Mouse (Mus musculus) hindbrain, embryonic 10.5 days (tissue): Measurements from ENCODE around the gene Fbxo3. TPM values are rescaled to one million over a fixed set of nuclear protein-coding genes. Genes with fewer than 3 reads are reported as not detected.
"Not testable (repeated sequence)": the region's sequence is repeated elsewhere in the genome, so short reads cannot be mapped to it uniquely, and the experiment has no call there.

Experiments used
- DNase-seq: peaks from one replicate; pipeline ENCODE4 v3.0.0-alpha.2; 2017; ENCODE audit warnings: low spot score
- H3K27ac ChIP-seq: fragments of 300-500 bp; sonication (generic); 2 replicates; pipeline ENCODE4 v1.5.1; 2016; ENCODE audit warnings: mild to moderate bottlenecking, moderate library complexity
- H3K27me3 ChIP-seq: fragments of 300-500 bp; sonication (generic); 2 replicates; pipeline ENCODE4 v1.6.1; 2016; ENCODE audit warnings: mild to moderate bottlenecking; ENCODE audit not compliant: poor library complexity, insufficient read depth, severe bottlenecking
- H3K36me3 ChIP-seq: fragments of 300-500 bp; sonication (generic); 2 replicates; pipeline ENCODE4 v1.6.1; 2016; ENCODE audit warnings: mild to moderate bottlenecking, moderate library complexity
- H3K4me1 ChIP-seq: fragments of 300-500 bp; sonication (generic); replicated peaks from 2 replicates; pipeline ENCODE4 v1.6.1; 2016; ENCODE audit warnings: mild to moderate bottlenecking
- H3K4me3 ChIP-seq: fragments of 300-500 bp; sonication (generic); 2 replicates; pipeline ENCODE4 v1.5.1; 2016; ENCODE audit warnings: mild to moderate bottlenecking, moderate library complexity
- H3K9me3 ChIP-seq: fragments of 300-500 bp; sonication (generic); 2 replicates; pipeline ENCODE4 v1.6.1; 2016; ENCODE audit warnings: mild to moderate bottlenecking, moderate library complexity
- WGBS: fragments of 180-500 bp; shearing (Covaris S2); methylation state at CpG from one replicate; pipeline ENCODE4 v1.1.7; 2016; 5-methylcytosine and 5-hydroxymethylcytosine counted together
- polyA plus RNA-seq: library from polyadenylated mRNA; unstranded; fragments of >200 nt; fragmentation: Nextera tagmentation; extraction: Ambion mirVana; gene quantifications from 2 replicates; pipeline ENCODE4 v1.2.1, GENCODE M21; 2016

The Fbxo3 gene
- polyA plus RNA-seq: 40.6 and 42.8 TPM in 2 replicates

- 2% methylated on average over 44 of the region's 44 CpGs for WGBS
- peak within 1 kb of the TSS; percentile 93 for H3K27ac ChIP-seq
These were observed at the start of gene Fbxo3 for GRCm38 (mm10) chr2:104027458-104028138. Fbxo3 (plus strand) TSS chr2:104027721.

GRCm38 (mm10) chr2:103982250-103982649, 45.3 kb upstream of the Fbxo3 start:
- Histone ChIP-seq H3K27me3 (no peaks in the 10 kb centered on the region), H3K4me3 (no peak overlapping the region), H3K36me3 (no peaks in the 10 kb centered on the region), H3K9me3 (no peaks in the 10 kb centered on the region), H3K4me1 (peaks cover 10% of the 10 kb centered on the region), H3K27ac (no peak overlapping the region)
- WGBS: 8% methylated on average over 5 of the region's 5 CpGs
- peak; percentile 66 for DNase-seq

More at GRCm38 (mm10) chr2:104027458-104028138, at the start of gene Fbxo3:
- no peaks in the 10 kb centered on the region for H3K9me3 ChIP-seq
- DNase-seq: peak; percentile 92
- peaks cover 28% of the 10 kb centered on the region for H3K4me1 ChIP-seq
- peak within 1 kb of the TSS; percentile 84 for H3K4me3 ChIP-seq
- H3K27me3 ChIP-seq: no peaks in the 10 kb centered on the region; the same call in 1 of the 2 replicates
- H3K36me3 ChIP-seq: peaks cover 8% of the 10 kb centered on the region; the same call in 1 of the 2 replicates

GRCm38 (mm10) chr2:103983146-103983545, 44.4 kb upstream of the Fbxo3 start:
- no peak for DNase-seq
- Histone ChIP-seq H3K27me3 (no peaks in the 10 kb centered on the region), H3K27ac (no peak overlapping the region), H3K9me3 (no peaks in the 10 kb centered on the region), H3K4me3 (no peak overlapping the region), H3K4me1 (peaks cover 8% of the 10 kb centered on the region), H3K36me3 (no peaks in the 10 kb centered on the region)
- 92% methylated on average over 10 of the region's 10 CpGs for WGBS

GRCm38 (mm10) chr2:103987595-103987994, 39.9 kb upstream of the Fbxo3 start:
- not testable (repeated sequence) for H3K36me3 ChIP-seq, H3K27me3 ChIP-seq, H3K27ac ChIP-seq, H3K9me3 ChIP-seq, H3K4me3 ChIP-seq, DNase-seq, H3K4me1 ChIP-seq
- WGBS: 73% methylated on average over 8 of the region's 8 CpGs

GRCm38 (mm10) chr2:103989724-103990123, 37.8 kb upstream of the Fbxo3 start:
- WGBS: 91% methylated on average over 6 of the region's 6 CpGs
- Histone ChIP-seq H3K4me3 (no peak overlapping the region), H3K9me3 (no peaks in the 10 kb centered on the region), H3K4me1 (peaks cover 6% of the 10 kb centered on the region), H3K36me3 (no peaks in the 10 kb centered on the region), H3K27me3 (peaks cover 9% of the 10 kb centered on the region), H3K27ac (no peak overlapping the region)
- no peak for DNase-seq

- DNase-seq: no peak
- Histone ChIP-seq H3K27me3 (peaks cover 9% of the 10 kb centered on the region), H3K4me3 (no peak overlapping the region), H3K4me1 (peaks cover 6% of the 10 kb centered on the region), H3K9me3 (no peaks in the 10 kb centered on the region), H3K36me3 (no peaks in the 10 kb centered on the region), H3K27ac (no peak overlapping the region)
These were observed 36.2 kb upstream of the Fbxo3 start for GRCm38 (mm10) chr2:103991303-103991702.

- H3K27me3 ChIP-seq: peaks cover 9% of the 10 kb centered on the region
- no peaks in the 10 kb centered on the region for H3K36me3 ChIP-seq
- DNase-seq: no peak
- no peaks in the 10 kb centered on the region for H3K9me3 ChIP-seq
- 76% methylated on average over 9 of the region's 9 CpGs for WGBS
- H3K4me3 ChIP-seq: no peak overlapping the region
- no peak overlapping the region for H3K27ac ChIP-seq
- peaks cover 6% of the 10 kb centered on the region for H3K4me1 ChIP-seq
These were observed 35.4 kb upstream of the Fbxo3 start for GRCm38 (mm10) chr2:103992162-103992561.

- WGBS: 24% methylated on average over 17 of the region's 17 CpGs
- H3K9me3 ChIP-seq: no peaks in the 10 kb centered on the region
- H3K27ac ChIP-seq: no peak overlapping the region
- no peak for DNase-seq
- peaks cover 9% of the 10 kb centered on the region for H3K27me3 ChIP-seq
- no peak overlapping the region for H3K4me3 ChIP-seq
- H3K4me1 ChIP-seq: peaks cover 6% of the 10 kb centered on the region
- no peaks in the 10 kb centered on the region for H3K36me3 ChIP-seq
These were observed 34.7 kb upstream of the Fbxo3 start for GRCm38 (mm10) chr2:103992618-103993332.

- Histone ChIP-seq H3K27ac (no peak overlapping the region), H3K27me3 (peaks cover 9% of the 10 kb centered on the region), H3K4me3 (no peak overlapping the region), H3K36me3 (no peaks in the 10 kb centered on the region), H3K4me1 (0 out of 2 replicates have a peak, but pooled peaks cover 3% of the 10 kb centered on the region), H3K9me3 (no peaks in the 10 kb centered on the region)
- no peak for DNase-seq
- 22% methylated on average over 2 of the region's 2 CpGs for WGBS
These were observed 26.4 kb upstream of the Fbxo3 start for GRCm38 (mm10) chr2:104001076-104001475.

- H3K36me3 ChIP-seq: no peaks in the 10 kb centered on the region
- no peak overlapping the region for H3K27ac ChIP-seq
- 87% methylated on average over 4 of the region's 4 CpGs for WGBS
- H3K4me1 ChIP-seq: 0 out of 2 replicates have a peak, but pooled peaks cover 3% of the 10 kb centered on the region
- no peak for DNase-seq
- peaks cover 9% of the 10 kb centered on the region for H3K27me3 ChIP-seq
- no peak overlapping the region for H3K4me3 ChIP-seq
- H3K9me3 ChIP-seq: no peaks in the 10 kb centered on the region
These were observed 25.7 kb upstream of the Fbxo3 start for GRCm38 (mm10) chr2:104001861-104002260.

GRCm38 (mm10) chr2:104002711-104003413, 24.7 kb upstream of the Fbxo3 start:
- peak; percentile 56 for DNase-seq
- no peak overlapping the region for H3K4me3 ChIP-seq
- H3K9me3 ChIP-seq: no peaks in the 10 kb centered on the region
- no peak overlapping the region for H3K27ac ChIP-seq
- 33% methylated on average over 16 of the region's 16 CpGs for WGBS
- peaks cover 9% of the 10 kb centered on the region for H3K27me3 ChIP-seq
- H3K36me3 ChIP-seq: no peaks in the 10 kb centered on the region
- 0 out of 2 replicates have a peak, but pooled peaks cover 3% of the 10 kb centered on the region for H3K4me1 ChIP-seq

GRCm38 (mm10) chr2:104007793-104008519, 19.6 kb upstream of the Fbxo3 start:
- H3K4me3 ChIP-seq: no peak overlapping the region
- DNase-seq: no peak
- 88% methylated on average over 7 of the region's 7 CpGs for WGBS
- H3K27ac ChIP-seq: no peak overlapping the region
- H3K9me3 ChIP-seq: no peaks in the 10 kb centered on the region
- H3K36me3 ChIP-seq: no peaks in the 10 kb centered on the region
- H3K27me3 ChIP-seq: peaks cover 8% of the 10 kb centered on the region
- no peaks in the 10 kb centered on the region for H3K4me1 ChIP-seq
